Mouse (Mus musculus) G1E (cell line): ENCODE data around the gene Abhd15. TPM values are rescaled to one million over a fixed set of nuclear protein-coding genes. Genes with fewer than 3 reads are reported as not detected.

Experiments used
- ATAC-seq: 2 replicates; pipeline ENCODE4 v1.8.0; 2016; ENCODE audit warnings: mild to moderate bottlenecking; ENCODE audit not compliant: insufficient number of reproducible peaks, poor library complexity, low FRiP score, severe bottlenecking; ENCODE audit errors: extremely low read depth
- DNase-seq: peaks from one replicate; pipeline ENCODE4 v3.0.0; 2012; ENCODE audit warnings: low spot score
- H3K27me3 ChIP-seq: 2 replicates; pipeline ENCODE4 v1.6.1; 2012; ENCODE audit warnings: mild to moderate bottlenecking, low read length, inconsistent platforms; ENCODE audit not compliant: insufficient read depth
- H3K36me3 ChIP-seq: replicated peaks from 2 replicates; pipeline ENCODE3; 2012; ENCODE audit warnings: mild to moderate bottlenecking, inconsistent platforms
- H3K4me1 ChIP-seq: 2 replicates; pipeline ENCODE4 v1.6.1; 2012; ENCODE audit warnings: low read depth, low read length, inconsistent platforms, mixed read lengths; ENCODE audit not compliant: insufficient read depth
- H3K4me3 ChIP-seq: 2 replicates; pipeline ENCODE4 v1.5.1; 2012; ENCODE audit warnings: low read depth, mild to moderate bottlenecking, inconsistent platforms, low read length, moderate library complexity, mixed read lengths
- H3K9me3 ChIP-seq: replicated peaks from 2 replicates; pipeline ENCODE4 v1.6.1; 2012; ENCODE audit warnings: inconsistent platforms
- CTCF ChIP-seq: IDR thresholded peaks from 2 replicates; pipeline ENCODE4 v1.5.1; 2012; ENCODE audit warnings: low read depth, low read length, inconsistent platforms, mixed read lengths
- GATA1 ChIP-seq: IDR thresholded peaks from 2 replicates; pipeline ENCODE4 v1.6.1; 2012; ENCODE audit warnings: borderline replicate concordance, low read length, inconsistent platforms, mixed read lengths
- GATA2 ChIP-seq: IDR thresholded peaks from 2 replicates; pipeline ENCODE4 v1.6.1; 2012; ENCODE audit warnings: low read depth, low read length, inconsistent platforms, borderline replicate concordance
- POLR2AphosphoS5 ChIP-seq: IDR thresholded peaks from 2 replicates; pipeline ENCODE4 v1.6.1; 2012; ENCODE audit warnings: low read depth, low read length, inconsistent platforms; ENCODE audit not compliant: insufficient replicate concordance
- TAL1 ChIP-seq: conservative IDR thresholded peaks from 2 replicates; pipeline ENCODE4 v1.6.1; 2012; ENCODE audit warnings: low read depth, low read length, inconsistent platforms, mixed read lengths
- polyA plus RNA-seq: library from polyadenylated mRNA; stranded (reverse); fragments of >175 nt; gene quantifications from 2 replicates; pipeline ENCODE4 v1.2.3, GENCODE M21; 2012
- total RNA-seq, 2 experiments: library from RNA; stranded (forward) in 1 of 2; stranded (reverse) in 1 of 2; fragments of 200-1000 nt in 1 of 2; fragments of >200 nt in 1 of 2; fragmentation: Nextera tagmentation in 1 of 2; gene quantifications; 2 replicates each; pipeline ENCODE4 v1.2.3; 2014 to 2017

Gene Abhd15
- total and polyA plus RNA-seq, 3 experiments: 0.27 to 0.34 (median 0.30) TPM

DNA sequence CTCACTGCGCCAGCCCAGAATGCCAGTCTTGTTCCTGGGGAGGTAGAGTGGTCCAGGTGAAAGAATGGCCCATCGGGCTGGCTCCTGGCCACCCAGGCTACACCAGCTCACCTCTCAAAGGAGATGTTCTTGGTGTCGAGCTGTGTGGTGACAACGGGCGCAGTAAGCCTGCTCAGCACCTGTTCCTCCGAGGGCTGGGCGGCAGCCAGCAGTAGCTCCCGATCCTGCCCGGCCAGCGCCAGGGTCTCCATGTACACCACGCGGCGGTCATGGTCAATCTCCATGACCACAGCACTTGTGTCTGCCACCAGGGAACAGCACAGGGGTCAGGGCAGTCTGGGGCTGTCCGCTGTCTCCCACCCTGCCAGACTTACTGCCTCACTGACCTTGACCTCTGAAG, 38.7 kb upstream of the Abhd15 start:
- no peak for ATAC-seq
- Histone ChIP-seq H3K4me1 (no peaks in the 10 kb centered on the region; the same call in 1 of the 2 replicates), H3K36me3 (no peaks in the 10 kb centered on the region), H3K27me3 (peaks cover 54% of the 10 kb centered on the region), H3K9me3 (no peaks in the 10 kb centered on the region), H3K4me3 (no peak overlapping the region)
- no peak for DNase-seq
- TF ChIP-seq CTCF (no peak), POLR2AphosphoS5 (no peak), GATA2 (no peak), GATA1 (no peak), TAL1 (no peak)

DNA sequence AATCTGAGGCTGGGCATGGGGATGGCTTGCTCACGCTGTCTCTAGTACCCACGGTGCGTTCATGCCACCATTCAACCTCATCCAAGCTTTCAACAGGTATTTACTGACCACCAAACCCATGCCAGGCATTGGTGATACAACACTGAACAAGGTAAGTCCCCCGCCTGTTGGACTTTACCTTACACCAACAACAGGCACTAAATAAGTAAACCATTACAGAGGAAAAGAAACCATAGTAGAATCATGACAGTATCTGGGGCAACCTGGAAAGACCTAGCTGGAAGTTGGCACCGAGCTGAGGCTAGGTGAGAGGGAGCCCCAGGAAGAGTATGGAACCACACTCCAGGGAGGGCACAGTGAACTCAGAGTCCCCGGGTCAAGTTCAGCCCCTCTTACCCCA, 38.0 kb upstream of the Abhd15 start:
- ATAC-seq (no peak), DNase-seq (no peak)
- Histone ChIP-seq H3K4me3 (no peak overlapping the region), H3K4me1 (no peaks in the 10 kb centered on the region; the same call in 1 of the 2 replicates), H3K9me3 (no peaks in the 10 kb centered on the region), H3K36me3 (no peaks in the 10 kb centered on the region), H3K27me3 (peaks cover 59% of the 10 kb centered on the region)
- TF ChIP-seq TAL1: no peak
- no peak for TF ChIP-seq GATA1
- no peak for TF ChIP-seq POLR2AphosphoS5
- TF ChIP-seq GATA2: no peak
- TF ChIP-seq CTCF: no peak

DNA sequence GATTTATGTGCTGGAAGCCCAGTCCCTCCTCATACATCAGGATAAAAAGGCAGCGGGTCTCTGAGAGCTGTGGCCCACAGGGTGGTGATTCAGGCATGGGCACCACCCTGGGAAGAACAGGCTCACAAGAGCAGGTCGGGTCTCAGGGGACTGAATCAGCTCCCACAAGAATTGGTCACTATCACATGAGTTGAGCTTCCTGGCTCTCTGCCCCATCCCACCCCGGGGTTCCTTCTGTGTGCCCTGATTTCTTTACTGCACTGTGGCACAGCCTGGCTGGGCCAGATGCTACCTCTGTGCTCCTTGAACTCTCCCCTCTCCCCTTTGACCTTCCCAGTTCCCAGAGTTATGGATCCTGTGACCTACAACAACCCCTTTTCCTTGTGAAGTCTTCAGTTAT, 31.9 kb upstream of the Abhd15 start:
- peaks cover 61% of the 10 kb centered on the region for H3K27me3 ChIP-seq
- no peaks in the 10 kb centered on the region for H3K36me3 ChIP-seq
- no peak for ATAC-seq
- TF ChIP-seq TAL1: no peak
- TF ChIP-seq CTCF: no peak
- no peak for TF ChIP-seq POLR2AphosphoS5
- no peak for TF ChIP-seq GATA2
- no peak for TF ChIP-seq GATA1
- H3K9me3 ChIP-seq: no peaks in the 10 kb centered on the region
- no peak overlapping the region for H3K4me3 ChIP-seq
- no peak for DNase-seq
- no peaks in the 10 kb centered on the region for H3K4me1 ChIP-seq

DNA sequence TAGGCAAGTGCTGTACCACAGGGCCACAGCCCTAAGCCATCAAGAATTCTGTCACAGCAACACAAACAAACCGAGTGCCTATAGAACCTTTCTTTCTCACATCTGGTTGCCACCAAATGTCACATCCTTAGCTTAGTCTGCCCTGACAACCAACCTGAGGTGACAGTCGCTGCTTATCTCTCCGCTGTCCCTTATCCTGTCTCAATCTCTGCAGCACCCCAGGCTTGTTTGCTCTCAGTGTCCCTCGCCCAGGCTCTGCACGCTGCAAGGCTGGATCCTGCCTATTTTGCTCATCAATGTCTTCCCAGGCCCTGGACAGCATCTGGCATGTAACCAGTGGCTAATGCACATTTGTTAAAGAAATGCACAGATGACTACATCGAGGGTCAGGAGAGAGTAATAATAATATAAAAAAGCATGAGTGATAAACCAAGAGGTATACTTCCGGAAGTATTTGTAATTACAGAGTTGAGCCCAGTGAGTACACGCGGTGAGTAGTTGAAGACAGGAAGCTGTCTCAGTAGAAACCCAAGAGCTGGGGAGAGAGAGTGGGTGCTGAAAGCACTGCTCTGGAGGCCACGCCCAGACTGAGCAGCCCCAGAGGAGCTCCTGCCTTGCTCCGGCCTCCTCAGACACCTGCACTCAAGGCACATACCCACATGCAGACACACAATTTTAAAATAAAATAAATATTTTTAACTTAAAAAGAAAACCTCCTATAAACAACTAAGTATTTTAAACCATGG, 31.2 kb upstream of the Abhd15 start:
- no peaks in the 10 kb centered on the region for H3K36me3 ChIP-seq
- no peak overlapping the region for H3K4me3 ChIP-seq
- ATAC-seq: no peak
- H3K4me1 ChIP-seq: 0 out of 2 replicates have a peak, but pooled peaks cover 1% of the 10 kb centered on the region
- no peak for DNase-seq
- no peaks in the 10 kb centered on the region for H3K9me3 ChIP-seq
- no peak for TF ChIP-seq GATA2
- TF ChIP-seq GATA1: no peak
- no peak for TF ChIP-seq CTCF
- no peak for TF ChIP-seq TAL1
- no peak for TF ChIP-seq POLR2AphosphoS5
- peaks cover 65% of the 10 kb centered on the region for H3K27me3 ChIP-seq

DNA sequence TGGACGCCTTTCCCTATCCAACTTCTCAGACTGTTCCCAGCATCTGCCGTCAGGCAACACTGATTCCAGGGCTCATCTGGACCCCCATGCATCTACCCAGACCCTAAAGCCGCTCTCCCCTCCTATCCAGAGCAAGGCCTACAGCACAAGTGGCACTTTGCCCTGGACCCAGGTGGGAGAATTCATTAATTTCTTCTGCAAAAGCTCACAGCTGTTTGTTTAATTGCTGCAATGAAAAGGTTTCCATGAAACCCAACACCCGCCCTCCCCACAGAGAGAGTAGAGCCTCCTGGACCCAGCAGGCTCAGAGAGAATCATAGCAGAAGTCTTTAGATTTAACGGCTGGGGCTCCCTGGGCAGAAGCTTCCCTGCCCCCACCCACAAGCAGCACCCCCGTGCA, 29.7 kb upstream of the Abhd15 start:
- Histone ChIP-seq H3K27me3 (peaks cover 72% of the 10 kb centered on the region), H3K4me1 (peaks cover 13% of the 10 kb centered on the region), H3K9me3 (0 out of 2 replicates have a peak, but pooled peaks cover 5% of the 10 kb centered on the region), H3K4me3 (no peak overlapping the region), H3K36me3 (no peaks in the 10 kb centered on the region)
- DNase-seq: no peak
- TF ChIP-seq TAL1 (no peak), CTCF (no peak), GATA2 (no peak), POLR2AphosphoS5 (no peak), GATA1 (no peak)
- ATAC-seq: no peak

DNA sequence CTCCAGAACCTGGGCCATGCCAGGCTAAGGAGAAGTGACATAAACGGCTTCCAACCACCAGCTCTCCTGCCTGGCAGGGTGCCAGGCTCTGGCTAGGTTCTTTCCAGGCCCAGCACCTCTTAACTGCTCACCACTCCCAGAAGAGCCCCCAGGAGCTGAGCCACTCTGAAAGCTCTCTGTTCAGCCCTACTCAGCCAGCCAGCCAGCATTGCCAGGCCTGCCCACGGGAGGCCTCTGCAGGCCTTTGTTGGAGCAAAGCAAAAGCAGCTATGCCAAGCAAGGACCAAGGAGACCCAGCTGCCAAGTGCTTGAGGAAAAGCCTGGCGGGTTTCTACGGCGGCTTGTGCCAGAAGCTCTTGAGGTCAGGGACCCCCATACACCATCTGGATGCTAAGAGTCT, 28.1 kb upstream of the Abhd15 start:
- TF ChIP-seq TAL1: no peak
- TF ChIP-seq CTCF: no peak
- TF ChIP-seq GATA2: no peak
- TF ChIP-seq GATA1: no peak
- TF ChIP-seq POLR2AphosphoS5: no peak
- Histone ChIP-seq H3K27me3 (peaks cover 76% of the 10 kb centered on the region), H3K36me3 (no peaks in the 10 kb centered on the region), H3K4me1 (peaks cover 24% of the 10 kb centered on the region), H3K4me3 (no peak overlapping the region), H3K9me3 (0 out of 2 replicates have a peak, but pooled peaks cover 5% of the 10 kb centered on the region)
- DNase-seq (no peak), ATAC-seq (no peak)
